Mouse (Mus musculus) mature B cell (primary cell): ENCODE results near the gene Elp5.
"Not testable (repeated sequence)": the region's sequence is repeated elsewhere in the genome, so short reads cannot be mapped to it uniquely, and the experiment has no call there.

Source experiments
- in situ Hi-C: fragments of 300-500 bp; cut with MboI; formaldehyde crosslinking; loops from 2 replicates; pipeline ENCODE4 v1.14.3; 2019

Elp5 gene

DNA sequence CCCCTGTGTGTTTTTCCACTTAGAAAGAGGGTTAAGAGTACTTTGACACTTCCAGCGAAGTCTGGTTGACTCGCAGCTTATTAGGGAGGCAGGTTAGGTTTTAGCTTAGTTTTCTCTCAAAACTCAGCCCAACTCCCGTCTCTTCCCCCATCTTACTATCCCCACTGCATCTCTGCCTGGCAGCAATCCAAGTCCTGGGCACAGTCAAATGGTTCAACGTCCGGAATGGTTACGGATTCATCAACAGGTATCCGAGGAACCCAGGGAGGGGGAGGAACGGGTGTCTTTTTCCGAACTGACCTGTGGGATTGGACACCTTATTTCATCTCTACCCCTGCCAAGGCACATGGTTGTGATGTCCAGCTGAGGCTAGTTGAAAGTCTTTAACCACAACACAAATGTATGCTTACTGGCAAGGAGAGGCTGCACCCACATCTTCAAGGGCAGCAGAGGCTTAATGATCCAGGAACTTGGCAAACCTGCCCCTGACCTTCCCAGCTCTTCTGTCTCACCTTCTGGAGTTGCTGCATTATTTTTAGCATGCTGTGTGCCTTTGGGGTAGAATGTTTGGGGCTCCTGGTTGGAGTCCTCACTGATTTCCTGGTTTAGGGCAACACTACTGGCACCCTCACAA lies 45.5 kb downstream of the Elp5 start:
- in situ Hi-C loops = no loop called here

GRCm38 (mm10) chr11:69936156-69936555 lies 46.2 kb downstream of the Elp5 start:
- in situ Hi-C loops = no loop called here

- in situ Hi-C loops = no loop called here
Observed at GRCm38 (mm10) chr11:69935137-69935879, 47.0 kb downstream of the Elp5 start, which contains the start of gene Ybx2. Gene Ybx2, plus strand, starts transcription at chr11:69935796.

GRCm38 (mm10) chr11:69934681-69935080 lies 47.6 kb downstream of the Elp5 start:
- in situ Hi-C loops = no loop called here

DNA sequence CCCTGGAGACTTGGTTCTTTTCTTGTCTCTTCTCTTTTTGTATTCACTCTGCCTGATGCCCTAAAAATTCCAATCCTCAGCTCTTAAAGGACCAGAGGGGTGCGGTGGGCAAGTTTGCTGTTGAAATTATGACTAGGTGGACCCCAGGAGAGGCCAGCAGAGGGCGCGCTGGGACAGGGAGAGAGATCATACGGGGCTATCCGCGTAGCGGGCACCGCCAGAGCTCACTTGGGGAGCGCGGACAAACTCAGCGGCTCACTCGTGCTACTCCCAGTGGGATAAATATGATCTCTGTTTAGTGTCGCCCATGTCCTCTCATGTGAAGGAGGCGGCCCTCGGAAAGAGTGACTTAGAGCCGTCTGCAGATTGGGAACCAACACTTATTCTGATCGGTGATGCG lies 48.1 kb downstream of the Elp5 start:
- in situ Hi-C loops = no loop called here

DNA sequence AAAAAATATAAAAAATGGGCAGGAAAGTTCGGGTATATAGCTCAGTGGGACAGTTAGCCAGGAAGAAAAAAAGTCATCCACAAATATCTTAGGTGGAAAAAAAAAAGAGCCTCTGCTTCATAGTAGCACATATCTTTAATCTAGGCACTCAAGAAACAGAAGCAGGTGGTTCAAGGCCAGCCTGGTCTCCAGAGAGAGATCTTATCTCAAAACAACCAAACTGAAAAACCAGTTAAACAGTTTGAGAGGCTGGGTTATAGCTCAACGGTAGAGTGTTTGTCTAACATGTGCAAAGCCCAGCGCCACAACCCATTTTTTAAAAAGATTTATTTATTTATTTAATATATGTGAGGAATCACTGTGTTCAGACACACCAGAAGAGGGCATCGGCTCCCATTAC lies 49.3 kb downstream of the Elp5 start:
- in situ Hi-C loops = no loop called here

DNA sequence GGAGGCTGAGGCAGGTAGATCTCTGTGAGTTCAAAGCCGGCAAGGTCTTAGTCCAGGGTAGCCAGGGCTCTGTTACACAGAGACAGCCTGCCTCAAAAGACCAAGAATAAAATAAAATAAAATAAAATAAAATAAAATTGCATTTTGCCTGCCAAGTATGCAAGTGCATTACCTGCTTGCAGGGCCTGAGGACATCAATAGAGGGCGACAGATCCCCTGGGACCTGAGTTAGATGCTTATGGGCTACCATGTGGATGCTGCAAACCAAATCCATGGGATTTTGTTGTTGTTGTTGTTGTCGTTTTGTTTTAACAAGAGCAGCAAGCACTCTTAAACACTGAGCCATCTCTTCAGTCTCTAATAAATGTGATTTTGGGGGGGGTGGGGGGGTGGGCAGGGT lies 50.1 kb downstream of the Elp5 start:
- in situ Hi-C loops = no loop called here

DNA sequence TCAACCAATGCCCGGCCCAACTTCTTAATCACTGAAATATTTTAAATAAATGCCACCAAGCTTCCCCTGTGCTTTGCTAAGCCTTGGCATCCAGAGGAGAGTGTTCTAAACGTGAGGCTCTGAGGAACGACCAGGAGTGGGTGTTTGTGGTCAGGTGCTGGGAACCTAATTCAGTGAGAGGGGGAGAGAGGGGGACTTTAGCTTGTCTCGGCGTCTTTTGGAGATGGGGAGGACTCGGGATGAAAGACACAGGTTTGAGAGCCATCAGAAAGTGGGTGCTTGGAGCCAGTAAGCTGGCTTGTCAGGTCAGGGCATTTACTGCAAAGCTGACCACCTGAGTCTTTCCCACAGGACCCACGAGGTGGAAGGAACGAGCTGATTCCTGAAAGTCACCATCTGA lies 50.5 kb downstream of the Elp5 start:
- in situ Hi-C loops = no loop called here

- in situ Hi-C loops = no loop called here
Observed at GRCm38 (mm10) chr11:69930967-69931537, 51.3 kb downstream of the Elp5 start.

DNA sequence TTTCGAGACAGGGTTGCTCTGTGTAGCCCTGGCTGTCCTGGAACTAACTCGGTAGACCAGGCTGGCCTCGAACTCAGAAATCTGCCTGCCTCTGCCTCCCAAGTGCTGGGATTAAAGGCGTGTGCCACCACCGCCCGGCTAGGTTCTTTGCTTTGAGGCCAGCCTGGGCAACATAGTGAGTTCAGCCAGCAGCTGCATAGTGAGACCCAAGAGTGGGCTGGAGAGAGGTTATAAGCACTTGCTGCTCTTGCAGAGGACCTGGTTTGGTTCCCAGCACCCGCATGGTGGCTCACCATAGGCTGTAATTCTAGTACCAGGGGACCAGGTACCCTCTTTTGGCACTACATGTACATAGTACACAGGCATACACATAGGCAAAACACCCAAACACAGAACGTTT lies 52.1 kb downstream of the Elp5 start:
- in situ Hi-C loops = not testable (repeated sequence)

DNA sequence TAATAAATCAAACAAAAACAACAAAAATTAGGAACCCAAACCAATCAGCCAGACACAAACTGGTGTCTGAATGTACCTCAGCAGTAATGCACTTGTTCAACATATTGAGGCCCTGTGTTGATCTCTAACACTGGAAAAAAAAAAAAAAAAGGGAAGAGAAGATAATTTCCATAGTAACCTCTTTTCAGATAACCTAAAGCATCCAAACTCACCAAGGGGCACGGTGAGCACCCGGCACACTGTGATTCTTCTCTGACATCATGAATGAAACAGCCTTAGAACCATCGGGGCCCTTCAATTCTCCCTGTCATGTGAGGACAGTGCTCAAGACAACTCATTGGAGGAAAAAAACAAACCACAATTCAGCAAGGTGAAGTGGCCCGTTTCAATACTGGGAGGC lies 52.6 kb downstream of the Elp5 start:
- in situ Hi-C loops = no loop called here

DNA sequence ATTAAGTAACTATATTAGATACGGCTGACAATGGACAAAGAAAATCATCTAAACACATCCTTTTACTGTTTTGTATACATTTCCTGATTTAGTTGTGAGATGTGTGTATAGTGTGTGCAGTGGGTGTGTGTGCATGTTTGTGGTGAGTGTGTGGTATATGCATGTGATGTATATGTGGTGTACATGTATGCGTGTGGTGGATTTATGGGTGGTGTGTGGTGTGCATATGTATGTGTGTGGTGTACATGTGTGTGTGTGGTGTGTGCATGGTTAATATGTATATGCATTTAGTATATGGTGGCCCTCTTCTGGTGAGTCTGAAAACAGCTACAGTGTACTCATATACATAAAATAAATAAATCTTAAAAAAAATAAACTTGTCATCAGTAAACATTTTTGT lies 54.8 kb downstream of the Elp5 start:
- in situ Hi-C loops = no loop called here

- in situ Hi-C loops = no loop called here
Observed at GRCm38 (mm10) chr11:69922796-69923195, 59.5 kb downstream of the Elp5 start.

GRCm38 (mm10) chr11:69922012-69922756 lies 60.1 kb downstream of the Elp5 start:
- in situ Hi-C loops = no loop called here

DNA sequence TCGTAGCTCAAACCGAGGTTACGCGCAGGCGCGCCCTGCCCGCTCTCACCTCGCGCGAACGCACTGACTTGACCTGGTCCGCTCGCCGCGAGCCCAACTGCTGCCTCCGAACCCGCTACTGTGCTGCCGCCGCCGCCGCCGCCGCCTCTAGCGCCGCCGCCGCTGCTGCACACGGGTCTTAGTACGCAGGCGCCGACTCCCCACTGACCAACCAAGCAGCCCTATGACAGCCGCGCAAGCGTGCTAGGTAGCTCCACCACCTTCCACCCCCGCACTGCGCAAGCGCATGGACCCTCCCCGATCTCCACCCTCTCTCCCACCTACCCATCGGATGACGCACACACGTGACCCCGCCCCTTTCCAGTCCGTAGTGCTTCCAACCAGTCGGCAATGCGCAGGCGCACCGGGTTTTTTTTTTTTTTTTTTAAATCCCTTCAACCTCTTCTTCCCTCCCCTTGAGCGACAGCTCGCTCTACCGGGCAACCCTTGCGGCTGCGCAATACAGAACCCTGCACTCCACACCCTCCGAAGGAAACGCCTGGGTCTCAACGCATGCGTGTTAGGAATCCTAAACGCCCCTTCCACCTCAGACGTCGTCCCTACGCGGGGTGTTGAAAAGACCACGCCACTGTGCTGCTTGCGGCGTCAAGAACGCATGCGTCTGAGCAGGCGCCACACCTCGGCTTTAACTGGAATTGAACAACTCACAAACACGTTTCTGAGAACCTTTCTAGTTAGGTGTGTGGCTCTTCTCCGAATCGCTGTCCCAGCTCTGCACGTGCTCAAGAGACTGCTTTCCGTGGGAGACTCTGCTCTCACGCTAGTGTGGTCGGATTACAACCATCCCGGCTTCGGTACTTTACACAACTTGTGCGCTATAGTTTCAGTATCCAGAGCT lies 61.0 kb downstream of the Elp5 start, which contains the start of gene Eif5a:
Gene Eif5a (minus strand): TSS at position 845 of the 898 bp plus-strand sequence.
- in situ Hi-C loops = no loop called here

- in situ Hi-C loops = no loop called here
Observed at GRCm38 (mm10) chr11:69920266-69921031, 61.9 kb downstream of the Elp5 start.

GRCm38 (mm10) chr11:69919661-69920265 lies 62.6 kb downstream of the Elp5 start:
- in situ Hi-C loops = no loop called here

- in situ Hi-C loops = no loop called here
Observed at GRCm38 (mm10) chr11:69919053-69919452, 63.3 kb downstream of the Elp5 start.
